Mouse (Mus musculus) forebrain, embryonic 11.5 days (tissue): ENCODE measurements around the gene Ankrd23. TPM values are rescaled to one million over a fixed set of nuclear protein-coding genes. Genes with fewer than 3 reads are reported as not detected.

Experiments
- ATAC-seq: fragments of 200-750 bp; cut with Nextera tagmentation; replicated peaks from 2 replicates; pipeline ENCODE4 v1.8.0; 2017; ENCODE audit warnings: moderate TSS enrichment; ENCODE audit not compliant: low FRiP score
- DNase-seq: peaks from one replicate; pipeline ENCODE4 v3.0.0-alpha.2; 2017; ENCODE audit warnings: low spot score
- H3K27ac ChIP-seq: fragments of 300-500 bp; sonication (generic); 2 replicates; pipeline ENCODE4 v1.5.1; 2014; ENCODE audit warnings: low read depth, low read length
- H3K27me3 ChIP-seq: fragments of 300-500 bp; sonication (generic); 2 replicates; pipeline ENCODE4 v1.6.1; 2014; ENCODE audit warnings: mild to moderate bottlenecking, low read length, mixed read lengths; ENCODE audit not compliant: control insufficient read depth, insufficient read depth
- H3K36me3 ChIP-seq: fragments of 300-500 bp; sonication (generic); 2 replicates; pipeline ENCODE4 v1.6.1; 2014; ENCODE audit warnings: mild to moderate bottlenecking, low read length, moderate library complexity, mixed read lengths; ENCODE audit not compliant: control insufficient read depth, insufficient read depth
- H3K4me1 ChIP-seq: fragments of 300-500 bp; sonication (generic); replicated peaks from 2 replicates; pipeline ENCODE4 v1.6.1; 2014; ENCODE audit warnings: low read length, mixed read lengths; ENCODE audit not compliant: control insufficient read depth, insufficient read depth
- H3K4me2 ChIP-seq: fragments of 300-500 bp; sonication (generic); 2 replicates; pipeline ENCODE4 v1.6.1; 2014; ENCODE audit warnings: low read depth, mild to moderate bottlenecking, low read length, moderate library complexity, mixed read lengths; ENCODE audit not compliant: severe bottlenecking
- H3K4me3 ChIP-seq: fragments of 300-500 bp; sonication (generic); 2 replicates; pipeline ENCODE4 v1.5.1; 2014; ENCODE audit warnings: low read depth, low read length
- H3K9ac ChIP-seq: fragments of 300-500 bp; sonication (generic); 2 replicates; pipeline ENCODE4 v1.6.1; 2014; ENCODE audit warnings: low read length
- H3K9me3 ChIP-seq: fragments of 300-500 bp; sonication (generic); 2 replicates; pipeline ENCODE4 v1.6.1; 2016; ENCODE audit warnings: low read length, mixed read lengths; ENCODE audit not compliant: control insufficient read depth
- WGBS: fragments of 180-500 bp; shearing (Covaris S2); extraction: QIAGEN DNeasy Blood & Tissue Kit; methylation state at CpG from one replicate; pipeline ENCODE4 v1.1.7; 2014; 5-methylcytosine and 5-hydroxymethylcytosine counted together
- polyA plus RNA-seq: library from polyadenylated mRNA; unstranded; fragments of >200 nt; fragmentation: Nextera tagmentation; extraction: Ambion mirVana; gene quantifications from 2 replicates; pipeline ENCODE4 v1.2.1, GENCODE M21; 2014

Ankrd23 gene
- polyA plus RNA-seq, 1 experiment from 2014 or later = 16.5 TPM

GRCm38 (mm10) chr1:36512089-36512965, 24.4 kb downstream of the Ankrd23 start:
- under 1% methylated on average over 97 of the region's 126 CpGs for WGBS
- Histone ChIP-seq H3K9me3 (no peaks in the 10 kb centered on the region), H3K4me3 (peak overlapping the region; percentile 92), H3K27me3 (no peaks in the 10 kb centered on the region), H3K27ac (peak overlapping the region; percentile 95), H3K4me2 (peak overlapping the region; percentile 96), H3K36me3 (peaks cover 3% of the 10 kb centered on the region; the same call in 1 of the 2 replicates), H3K9ac (peak overlapping the region; percentile 84), H3K4me1 (peaks cover 4% of the 10 kb centered on the region)
- DNase-seq (peak; percentile 80), ATAC-seq (peak; percentile 64)

GRCm38 (mm10) chr1:36511289-36512021, 25.2 kb downstream of the Ankrd23 start, which contains the start of gene Cnnm3:
TSS of gene Cnnm3 (plus strand) at chr1:36511867.
- peak within 1 kb of the TSS; percentile 92 for H3K4me3 ChIP-seq
- H3K36me3 ChIP-seq = no peaks in the 10 kb centered on the region
- no peaks in the 10 kb centered on the region for H3K9me3 ChIP-seq
- peak; percentile 100 for DNase-seq
- H3K27ac ChIP-seq = peak within 1 kb of the TSS; percentile 95
- peak within 1 kb of the TSS; percentile 96 for H3K4me2 ChIP-seq
- 2% methylated on average over 49 of the region's 51 CpGs for WGBS
- peaks cover 4% of the 10 kb centered on the region for H3K4me1 ChIP-seq
- peak; percentile 99 for ATAC-seq
- peak within 1 kb of the TSS; percentile 84 for H3K9ac ChIP-seq
- no peaks in the 10 kb centered on the region for H3K27me3 ChIP-seq

- Histone ChIP-seq H3K27me3 (no peaks in the 10 kb centered on the region), H3K4me2 (no peak overlapping the region), H3K4me1 (no peaks in the 10 kb centered on the region; the same call in 1 of the 2 replicates), H3K9ac (no peak overlapping the region), H3K27ac (no peak overlapping the region), H3K4me3 (no peak overlapping the region), H3K9me3 (no peaks in the 10 kb centered on the region), H3K36me3 (no peaks in the 10 kb centered on the region)
- DNase-seq (no peak), ATAC-seq (no peak)
- 89% methylated on average over 5 of the region's 5 CpGs for WGBS
Observed at GRCm38 (mm10) chr1:36508238-36508637, 28.4 kb downstream of the Ankrd23 start.

GRCm38 (mm10) chr1:36501261-36501660, 35.4 kb downstream of the Ankrd23 start:
- no peaks in the 10 kb centered on the region for H3K27me3 ChIP-seq
- no peaks in the 10 kb centered on the region for H3K9me3 ChIP-seq
- 5% methylated on average over 3 of the region's 3 CpGs for WGBS
- no peaks in the 10 kb centered on the region for H3K36me3 ChIP-seq
- H3K4me2 ChIP-seq = no peak overlapping the region
- no peaks in the 10 kb centered on the region for H3K4me1 ChIP-seq
- ATAC-seq = 0 out of 2 replicates have a peak, but pooled peaks have one; percentile 24
- H3K9ac ChIP-seq = no peak overlapping the region
- H3K4me3 ChIP-seq = no peak overlapping the region
- DNase-seq = peak; percentile 85
- no peak overlapping the region for H3K27ac ChIP-seq

GRCm38 (mm10) chr1:36497312-36497711, 39.4 kb downstream of the Ankrd23 start:
- no peaks in the 10 kb centered on the region for H3K9me3 ChIP-seq
- H3K4me1 ChIP-seq = no peaks in the 10 kb centered on the region; the same call in 1 of the 2 replicates
- H3K27ac ChIP-seq = no peak overlapping the region
- no peak for ATAC-seq
- no peaks in the 10 kb centered on the region for H3K27me3 ChIP-seq
- H3K36me3 ChIP-seq = no peaks in the 10 kb centered on the region
- no peak overlapping the region for H3K4me2 ChIP-seq
- WGBS = 75% methylated on average over 2 of the region's 2 CpGs
- DNase-seq = no peak
- H3K4me3 ChIP-seq = no peak overlapping the region
- no peak overlapping the region for H3K9ac ChIP-seq

GRCm38 (mm10) chr1:36496719-36497118, 40.0 kb downstream of the Ankrd23 start:
- Histone ChIP-seq H3K4me2 (no peak overlapping the region), H3K27me3 (no peaks in the 10 kb centered on the region), H3K4me3 (no peak overlapping the region), H3K9me3 (no peaks in the 10 kb centered on the region), H3K4me1 (no peaks in the 10 kb centered on the region; the same call in 1 of the 2 replicates), H3K9ac (no peak overlapping the region), H3K27ac (no peak overlapping the region), H3K36me3 (no peaks in the 10 kb centered on the region)
- 72% methylated on average over 2 of the region's 2 CpGs for WGBS
- no peak for DNase-seq
- ATAC-seq = no peak

- WGBS = 81% methylated on average over 6 of the region's 6 CpGs
Observed at GRCm38 (mm10) chr1:36493299-36493698, 43.4 kb downstream of the Ankrd23 start.

GRCm38 (mm10) chr1:36492416-36493139, 44.1 kb downstream of the Ankrd23 start:
- WGBS = 40% methylated on average over 9 of the region's 9 CpGs
- Histone ChIP-seq H3K4me1 (no peaks in the 10 kb centered on the region; the same call in 1 of the 2 replicates), H3K4me3 (no peak overlapping the region), H3K27me3 (no peaks in the 10 kb centered on the region), H3K36me3 (no peaks in the 10 kb centered on the region), H3K27ac (no peak overlapping the region), H3K4me2 (no peak overlapping the region), H3K9ac (no peak overlapping the region), H3K9me3 (no peaks in the 10 kb centered on the region)
- DNase-seq (no peak), ATAC-seq (no peak; the same call in 1 of the 2 replicates)

More at GRCm38 (mm10) chr1:36493299-36493698, 43.4 kb downstream of the Ankrd23 start:
- Histone ChIP-seq H3K4me3 (no peak overlapping the region), H3K27ac (no peak overlapping the region), H3K4me2 (no peak overlapping the region), H3K36me3 (no peaks in the 10 kb centered on the region), H3K9me3 (no peaks in the 10 kb centered on the region), H3K4me1 (no peaks in the 10 kb centered on the region; the same call in 1 of the 2 replicates), H3K27me3 (no peaks in the 10 kb centered on the region), H3K9ac (no peak overlapping the region)
- ATAC-seq (no peak), DNase-seq (no peak)
